Mouse (Mus musculus) bone marrow macrophage, adult 2 months (primary cell): ENCODE data around the gene Usp37.

ENCODE experiments used
- CTCF ChIP-seq: IDR thresholded peaks from 2 replicates; pipeline ENCODE4 v1.5.1; 2012; ENCODE audit warnings: low read depth, mild to moderate bottlenecking, low read length, moderate library complexity
- POLR2A ChIP-seq: IDR thresholded peaks from 2 replicates; pipeline ENCODE4 v1.6.1; 2012; ENCODE audit warnings: mild to moderate bottlenecking, low read depth, low read length, borderline replicate concordance

DNA sequence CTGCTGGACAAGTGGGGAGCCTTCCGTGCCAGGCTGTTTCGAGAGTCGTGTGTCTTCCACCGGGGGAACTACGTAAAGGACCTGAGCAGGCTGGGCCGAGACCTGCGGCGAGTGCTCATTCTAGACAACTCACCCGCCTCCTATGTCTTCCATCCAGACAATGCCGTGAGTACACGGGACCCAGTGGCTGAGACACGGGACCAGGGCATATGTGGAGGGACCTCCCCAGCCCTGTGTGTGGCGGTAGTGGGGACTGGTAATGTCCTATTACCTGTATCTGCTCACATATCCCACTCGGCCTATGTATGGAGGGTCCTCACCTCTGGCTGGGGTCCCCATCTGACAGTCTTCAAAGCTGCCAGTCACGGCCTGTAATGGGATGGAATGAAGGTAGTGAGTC is 149.2 kb downstream of the Usp37 start:
- no peak for TF ChIP-seq POLR2A
- TF ChIP-seq CTCF, result no peak
